Mouse (Mus musculus) limb, embryonic 11.5 days (tissue): ENCODE measurements at regions not wholly inside any gene's neighbourhood (a gene's known extent, or its start where the extent isn't known, plus 50 kb on each side); places are given as distances from the start of the nearest gene placed in this dataset.

Experiments used
- ATAC-seq: fragments of 200-750 bp; cut with Nextera tagmentation; 2 replicates; pipeline ENCODE4 v1.8.0; 2017; ENCODE audit warnings: low read depth; ENCODE audit not compliant: insufficient number of reproducible peaks, low FRiP score, low TSS enrichment
- DNase-seq: peaks from one replicate; pipeline ENCODE4 v3.0.0-alpha.2; 2015; ENCODE audit warnings: low spot score
- H3K27ac ChIP-seq: fragments of 300-500 bp; sonication (generic); replicated peaks from 2 replicates; pipeline ENCODE4 v1.5.1; 2014; ENCODE audit warnings: low read depth, mild to moderate bottlenecking, low read length
- H3K27me3 ChIP-seq: fragments of 300-500 bp; sonication (generic); 2 replicates; pipeline ENCODE4 v1.6.1; 2014; ENCODE audit warnings: mild to moderate bottlenecking, low read length, mixed read lengths; ENCODE audit not compliant: control insufficient read depth, insufficient read depth
- H3K36me3 ChIP-seq: fragments of 300-500 bp; sonication (generic); 2 replicates; pipeline ENCODE4 v1.6.1; 2014; ENCODE audit warnings: mild to moderate bottlenecking, low read length, moderate library complexity, mixed read lengths; ENCODE audit not compliant: control insufficient read depth, insufficient read depth
- H3K4me1 ChIP-seq: fragments of 300-500 bp; sonication (generic); 2 replicates; pipeline ENCODE4 v1.6.1; 2014; ENCODE audit warnings: low read length, mixed read lengths; ENCODE audit not compliant: control insufficient read depth, insufficient read depth
- H3K4me2 ChIP-seq: fragments of 300-500 bp; sonication (generic); 2 replicates; pipeline ENCODE4 v1.6.1; 2014; ENCODE audit warnings: low read depth, mild to moderate bottlenecking, moderate library complexity; ENCODE audit not compliant: severe bottlenecking
- H3K4me3 ChIP-seq: fragments of 300-500 bp; sonication (generic); 2 replicates; pipeline ENCODE4 v1.5.1; 2014; ENCODE audit warnings: low read depth, low read length
- H3K9ac ChIP-seq: fragments of 300-500 bp; sonication (generic); 2 replicates; pipeline ENCODE4 v1.6.1; 2014; ENCODE audit warnings: mild to moderate bottlenecking, low read length
- H3K9me3 ChIP-seq: fragments of 300-500 bp; sonication (generic); 2 replicates; pipeline ENCODE4 v1.6.1; 2016; ENCODE audit warnings: low read length; ENCODE audit not compliant: control insufficient read depth
- WGBS: fragments of 180-500 bp; shearing (Covaris S2); extraction: QIAGEN DNeasy Blood & Tissue Kit; methylation state at CpG from one replicate; pipeline ENCODE4 v1.1.7; 2014; 5-methylcytosine and 5-hydroxymethylcytosine counted together

GRCm38 (mm10) chr8:91952981-91953380, 151.1 kb upstream of the Irx3 start:
- Histone ChIP-seq H3K4me1 (peaks cover 14% of the 10 kb centered on the region), H3K4me3 (no peak overlapping the region), H3K9ac (no peak overlapping the region), H3K36me3 (no peaks in the 10 kb centered on the region), H3K27me3 (peaks cover 26% of the 10 kb centered on the region), H3K27ac (no peak overlapping the region), H3K4me2 (no peak overlapping the region), H3K9me3 (no peaks in the 10 kb centered on the region)
- 18% methylated on average over 4 of the region's 4 CpGs for WGBS
- DNase-seq (peak; percentile 72), ATAC-seq (no peak)

- Histone ChIP-seq H3K27ac (no peak overlapping the region), H3K27me3 (peaks cover 8% of the 10 kb centered on the region), H3K4me3 (0 out of 2 replicates have a peak overlapping the region, but pooled peaks have one; percentile 1), H3K9me3 (no peaks in the 10 kb centered on the region), H3K4me2 (peak overlapping the region; percentile 31), H3K36me3 (no peaks in the 10 kb centered on the region), H3K4me1 (peaks cover 20% of the 10 kb centered on the region), H3K9ac (no peak overlapping the region)
- WGBS: 30% methylated on average over 9 of the region's 9 CpGs
- DNase-seq (no peak), ATAC-seq (0 out of 2 replicates have a peak, but pooled peaks have one; percentile 31)
Observed at GRCm38 (mm10) chr8:91949110-91949509, 147.2 kb upstream of the Irx3 start.

- H3K9ac ChIP-seq: no peak overlapping the region
- peaks cover 22% of the 10 kb centered on the region for H3K4me1 ChIP-seq
- peak overlapping the region; percentile 31 for H3K4me2 ChIP-seq
- WGBS: 10% methylated on average over 18 of the region's 18 CpGs
- peak; percentile 75 for ATAC-seq
- DNase-seq: peak; percentile 80
- H3K36me3 ChIP-seq: no peaks in the 10 kb centered on the region
- H3K27ac ChIP-seq: no peak overlapping the region
- H3K4me3 ChIP-seq: no peak overlapping the region
- H3K9me3 ChIP-seq: no peaks in the 10 kb centered on the region
- peaks cover 12% of the 10 kb centered on the region for H3K27me3 ChIP-seq
Observed at GRCm38 (mm10) chr8:91948173-91948940, 146.5 kb upstream of the Irx3 start.

GRCm38 (mm10) chr8:91941005-91941404, 139.1 kb upstream of the Irx3 start:
- no peaks in the 10 kb centered on the region for H3K9me3 ChIP-seq
- H3K4me1 ChIP-seq: peaks cover 12% of the 10 kb centered on the region
- no peak for ATAC-seq
- WGBS: 5% methylated on average over 5 of the region's 5 CpGs
- no peak overlapping the region for H3K27ac ChIP-seq
- no peak overlapping the region for H3K4me3 ChIP-seq
- DNase-seq: no peak
- no peak overlapping the region for H3K4me2 ChIP-seq
- H3K36me3 ChIP-seq: no peaks in the 10 kb centered on the region
- no peak overlapping the region for H3K9ac ChIP-seq
- peaks cover 14% of the 10 kb centered on the region for H3K27me3 ChIP-seq

DNA sequence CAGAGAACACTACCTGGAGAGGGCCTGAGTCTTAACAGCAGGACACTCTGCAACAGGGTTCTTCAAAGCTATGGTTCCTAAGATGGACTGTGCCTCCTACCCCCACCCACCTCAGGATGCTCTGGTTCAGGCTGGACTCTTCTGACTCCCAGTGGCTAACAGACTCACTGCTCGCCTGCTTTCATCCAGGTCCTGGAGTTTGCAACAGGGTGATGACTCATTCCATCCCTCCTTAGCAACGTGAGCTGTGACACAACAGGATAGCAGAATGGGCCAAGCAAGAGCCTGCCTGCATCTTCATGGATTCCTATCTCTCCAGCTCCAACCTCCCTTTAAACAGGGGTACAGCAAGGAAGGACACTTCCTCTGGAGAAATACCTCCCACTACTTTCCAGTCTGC, 135.4 kb upstream of the Irx3 start:
- ATAC-seq (no peak), DNase-seq (no peak)
- no peak overlapping the region for H3K9ac ChIP-seq
- WGBS: 29% methylated on average over 2 of the region's 2 CpGs
- H3K9me3 ChIP-seq: no peaks in the 10 kb centered on the region
- peaks cover 18% of the 10 kb centered on the region for H3K27me3 ChIP-seq
- H3K4me3 ChIP-seq: no peak overlapping the region
- no peak overlapping the region for H3K4me2 ChIP-seq
- peaks cover 7% of the 10 kb centered on the region for H3K4me1 ChIP-seq
- H3K27ac ChIP-seq: no peak overlapping the region
- no peaks in the 10 kb centered on the region for H3K36me3 ChIP-seq

DNA sequence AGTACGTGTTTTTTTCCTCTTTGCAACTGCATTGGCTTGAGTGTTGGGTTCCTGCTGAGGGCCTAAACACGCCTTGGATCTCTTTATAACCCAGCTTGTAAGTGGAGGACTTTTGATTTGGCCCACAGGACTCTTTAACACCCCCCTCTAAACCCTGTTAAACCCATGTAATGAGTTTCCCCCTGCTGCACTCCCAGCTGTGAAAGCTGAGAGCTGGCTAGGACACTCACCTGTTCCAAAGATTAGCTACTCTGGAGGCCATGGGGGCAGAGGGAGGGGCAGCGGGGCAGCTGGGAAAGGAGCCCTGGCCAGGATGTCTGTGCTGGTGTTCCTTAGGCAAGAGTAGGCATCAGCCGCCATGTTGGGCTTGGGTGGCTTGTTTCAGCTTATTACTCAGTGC, 128.7 kb upstream of the Irx3 start:
- 46% methylated on average over 4 of the region's 4 CpGs for WGBS
- peaks cover 17% of the 10 kb centered on the region for H3K27me3 ChIP-seq
- DNase-seq: peak; percentile 53

GRCm38 (mm10) chr8:91925968-91926524, 124.2 kb upstream of the Irx3 start:
- H3K27me3 ChIP-seq: peaks cover 18% of the 10 kb centered on the region
- H3K4me2 ChIP-seq: no peak overlapping the region
- no peak overlapping the region for H3K9ac ChIP-seq
- 13% methylated on average over 8 of the region's 8 CpGs for WGBS
- DNase-seq: no peak
- H3K4me1 ChIP-seq: peaks cover 10% of the 10 kb centered on the region; the same call in 1 of the 2 replicates
- no peaks in the 10 kb centered on the region for H3K36me3 ChIP-seq
- ATAC-seq: no peak
- no peak overlapping the region for H3K4me3 ChIP-seq
- no peaks in the 10 kb centered on the region for H3K9me3 ChIP-seq
- H3K27ac ChIP-seq: peak overlapping the region; percentile 18; the same call in 1 of the 2 replicates

More for the DNA sequence above, 128.7 kb upstream of the Irx3 start:
- Histone ChIP-seq H3K4me2 (no peak overlapping the region), H3K9ac (no peak overlapping the region), H3K27ac (no peak overlapping the region), H3K9me3 (no peaks in the 10 kb centered on the region), H3K36me3 (no peaks in the 10 kb centered on the region), H3K4me3 (no peak overlapping the region), H3K4me1 (peaks cover 8% of the 10 kb centered on the region; the same call in 1 of the 2 replicates)
- no peak for ATAC-seq

DNA sequence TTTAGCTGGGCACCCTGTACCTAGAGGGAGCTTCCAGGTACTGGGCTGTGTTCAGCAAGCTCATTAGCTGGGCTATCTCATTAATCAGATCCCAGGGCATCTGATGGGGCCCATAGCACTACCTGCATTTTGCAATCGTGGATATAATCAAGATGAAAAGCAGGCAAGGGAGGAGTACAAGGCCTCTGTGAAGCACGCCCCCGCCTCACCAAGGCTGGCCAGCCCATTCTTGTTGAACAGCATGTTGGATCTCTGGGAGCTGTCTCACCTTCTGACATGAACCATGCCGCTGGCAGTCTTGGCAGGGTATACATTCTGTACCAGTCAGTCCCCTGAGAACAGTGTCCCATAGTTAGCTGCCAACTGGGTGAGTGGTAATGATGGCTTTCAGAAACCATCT, 122.3 kb upstream of the Irx3 start:
- H3K27me3 ChIP-seq: peaks cover 18% of the 10 kb centered on the region
- no peak for ATAC-seq
- H3K9ac ChIP-seq: no peak overlapping the region

More for the DNA sequence above, 122.3 kb upstream of the Irx3 start:
- no peaks in the 10 kb centered on the region for H3K9me3 ChIP-seq
- WGBS: 95% methylated on average over 4 of the region's 4 CpGs
- H3K27ac ChIP-seq: no peak overlapping the region
- DNase-seq: no peak
- H3K4me1 ChIP-seq: peaks cover 10% of the 10 kb centered on the region; the same call in 1 of the 2 replicates
- no peak overlapping the region for H3K4me2 ChIP-seq
- H3K4me3 ChIP-seq: no peak overlapping the region
- H3K36me3 ChIP-seq: no peaks in the 10 kb centered on the region
